Mouse (Mus musculus): ENCODE results near the gene Map4k1.
A peak's percentile ranks its signal among the peaks of the same experiment; 100 is the strongest.

Gene Map4k1

GRCm38 (mm10) chr7:29029690-29030656, 48.1 kb downstream of the Map4k1 start:
- no peak for DNase-seq

- DNase-seq: no peak
These were observed 49.8 kb downstream of the Map4k1 start for GRCm38 (mm10) chr7:29031641-29032040.

GRCm38 (mm10) chr7:29032685-29033084, 50.8 kb downstream of the Map4k1 start:
- DNase-seq: no peak

GRCm38 (mm10) chr7:29037261-29037660, 55.4 kb downstream of the Map4k1 start:
- DNase-seq: no peak

DNA sequence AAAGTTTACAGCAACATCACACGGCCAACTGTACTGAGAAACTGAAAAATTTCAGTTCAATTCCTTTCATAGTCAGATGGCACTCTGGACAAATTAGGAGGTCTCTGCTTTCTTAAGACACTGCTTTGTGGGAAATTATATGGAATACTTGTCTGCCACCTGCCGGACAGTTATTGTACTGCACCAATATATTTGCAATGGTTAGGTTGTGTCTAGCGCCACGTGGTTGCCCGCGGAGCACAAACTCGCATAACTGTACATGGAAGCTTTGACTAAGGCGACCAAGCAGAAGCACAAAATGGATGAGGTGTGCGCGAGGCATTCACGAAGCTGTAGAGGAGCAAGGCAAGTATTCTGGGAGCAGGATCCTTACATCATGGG, 57.7 kb downstream of the Map4k1 start:
- peak; percentile 72 to 93 for DNase-seq

- no peak for DNase-seq
These were observed 58.3 kb downstream of the Map4k1 start for GRCm38 (mm10) chr7:29039985-29040661.

- DNase-seq: no peak
These were observed 59.3 kb downstream of the Map4k1 start for GRCm38 (mm10) chr7:29041194-29041593.

DNA sequence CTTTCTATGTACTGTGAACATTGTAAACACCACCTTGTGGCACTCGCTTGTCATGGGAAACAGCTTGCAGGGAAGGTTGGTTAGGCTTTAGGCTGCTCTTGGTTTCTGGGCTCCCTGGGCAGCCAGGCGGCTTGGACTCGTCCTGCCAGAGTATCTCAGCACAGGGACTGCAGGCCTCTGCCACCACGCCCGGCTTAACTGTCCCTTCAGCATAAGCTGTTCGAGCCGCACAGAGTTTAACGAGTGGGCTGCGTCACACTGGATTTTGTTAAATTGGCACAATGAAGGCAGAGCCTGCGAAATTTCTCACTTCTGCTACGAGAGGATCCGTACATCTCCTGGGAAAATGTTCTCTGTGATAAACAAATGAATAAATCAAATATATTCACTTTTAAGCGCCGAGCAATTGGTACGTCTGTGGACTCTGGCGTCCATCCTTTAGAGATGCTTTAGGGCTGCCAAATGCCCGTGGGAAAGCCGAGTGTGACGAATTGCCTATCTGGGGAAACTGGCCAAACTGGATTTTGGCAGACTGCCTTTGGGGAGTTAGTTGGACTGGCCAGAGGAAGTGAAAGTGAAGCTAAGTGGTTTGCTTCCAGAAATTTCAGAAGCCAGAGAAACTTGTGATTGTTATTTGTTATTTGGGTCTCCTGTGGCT, 61.3 kb downstream of the Map4k1 start:
- DNase-seq: peak; percentile 23 to 34

GRCm38 (mm10) chr7:29043674-29044057, 61.8 kb downstream of the Map4k1 start:
- no peak for DNase-seq

DNA sequence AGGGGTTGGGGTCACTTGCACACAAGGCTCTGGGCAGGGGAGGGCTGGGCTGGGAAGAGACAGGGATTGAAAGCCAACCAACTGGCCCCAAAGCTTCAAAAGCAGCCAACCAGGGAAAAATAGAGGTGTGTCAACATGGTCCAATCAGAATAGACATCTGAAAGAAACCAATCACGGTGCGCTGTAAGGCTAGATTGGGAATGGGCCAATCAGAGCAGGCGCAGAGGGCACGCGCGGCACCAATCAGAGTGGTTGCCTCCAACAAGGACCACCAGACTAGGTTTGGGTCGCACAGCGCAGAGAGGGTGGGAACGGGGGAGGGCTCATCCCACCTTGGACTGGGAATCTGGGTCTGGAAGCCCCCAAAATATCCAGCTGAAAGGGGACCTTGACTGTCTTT, 62.5 kb downstream of the Map4k1 start:
- no peak for DNase-seq

GRCm38 (mm10) chr7:29046533-29046932, 64.7 kb downstream of the Map4k1 start:
- no peak for DNase-seq

- DNase-seq: no peak
These were observed 66.2 kb downstream of the Map4k1 start for GRCm38 (mm10) chr7:29048070-29048469.

DNA sequence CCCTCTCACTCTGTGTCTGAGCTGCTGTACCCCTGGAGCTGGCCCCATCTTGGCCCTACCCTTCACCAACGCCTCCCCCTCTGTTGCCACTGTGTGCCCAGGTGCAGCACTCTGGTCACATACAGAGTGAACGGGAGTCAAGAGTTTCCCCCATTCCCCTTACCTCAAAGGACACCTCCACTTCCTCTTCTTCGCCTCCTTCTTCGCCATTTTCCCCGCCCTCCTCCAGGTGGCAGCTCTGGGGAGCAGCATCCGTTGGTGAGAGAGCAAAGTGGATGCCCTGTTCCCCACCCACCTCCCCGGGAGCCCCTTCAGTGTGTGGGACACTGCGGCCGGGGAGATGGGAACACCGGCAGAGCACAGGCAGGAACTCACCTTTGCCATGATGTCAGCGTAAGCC, 66.8 kb downstream of the Map4k1 start:
- DNase-seq: no peak

- peak in 1 of 2 experiments; percentile 20 for DNase-seq
These were observed 68.9 kb downstream of the Map4k1 start for GRCm38 (mm10) chr7:29050797-29051196.

GRCm38 (mm10) chr7:29052821-29053220, 71.0 kb downstream of the Map4k1 start:
- no peak for DNase-seq
